Mouse (Mus musculus): ENCODE results near the gene Hist1h2bq.

GRCm38 (mm10) chr13:21778814-21779766, 30.9 kb downstream of the Hist1h2bq start:
- peak; percentile 58; the same call in 1 of the 2 replicates for TF ChIP-seq MEF2A (IDR thresholded peaks at IDR 0.05; ENCODE audit: borderline replicate concordance, low read depth, low read length)
- TF ChIP-seq CTCF (conservative IDR thresholded peaks at IDR 0.05 in 1 of 2, IDR thresholded peaks at IDR 0.05 in 1 of 2; ENCODE audit: low read depth in 2 of 2, low read length in 2 of 2) = no peak
